Mouse (Mus musculus) MEL (cell line): ENCODE results near the gene Myod1.

Experiments
- CTCF ChIP-seq, 3 experiments: IDR thresholded peaks in 2 of 3; conservative IDR thresholded peaks in 1 of 3; 2 replicates each; pipeline ENCODE4 v1.5.1; 2011 to 2012; ENCODE audit warnings: low read length in 3 of 3, low read depth in 2 of 3, mild to moderate bottlenecking in 2 of 3, improper control_type of control experiment in 1 of 3, inconsistent platforms in 1 of 3, mixed read lengths in 1 of 3, moderate library complexity in 1 of 3; ENCODE audit not compliant: control insufficient read depth in 1 of 3, insufficient read depth in 1 of 3, poor library complexity in 1 of 3, severe bottlenecking in 1 of 3
- EP300 ChIP-seq, 2 experiments: IDR thresholded peaks; 2 replicates each; pipeline ENCODE4 v1.6.1; 2011; ENCODE audit warnings: improper control_type of control experiment in 2 of 2, low read length in 2 of 2, low read depth in 1 of 2, mild to moderate bottlenecking in 1 of 2
- POLR2AphosphoS2 ChIP-seq: IDR thresholded peaks from 2 replicates; pipeline ENCODE4 v1.6.1; 2011; ENCODE audit warnings: low read length, improper control_type of control experiment
- SIN3A ChIP-seq: IDR thresholded peaks from 2 replicates; pipeline ENCODE4 v1.6.1; 2012; ENCODE audit warnings: low read length, improper control_type of control experiment, inconsistent platforms
- USF2 ChIP-seq, 2 experiments: IDR thresholded peaks; 2 replicates each; pipeline ENCODE4 v1.6.1; 2011 to 2012; ENCODE audit warnings: improper control_type of control experiment in 2 of 2, low read length in 2 of 2, borderline replicate concordance in 1 of 2, inconsistent platforms in 1 of 2, low read depth in 1 of 2, mild to moderate bottlenecking in 1 of 2; ENCODE audit not compliant: insufficient read depth in 1 of 2

GRCm38 (mm10) chr7:46389456-46390085 is 13.3 kb downstream of the Myod1 start:
- TF ChIP-seq CTCF (IDR thresholded peaks at IDR 0.05 in 2 of 3, conservative IDR thresholded peaks at IDR 0.05 in 1 of 3; ENCODE audit: control insufficient read depth in 1 of 3, insufficient read depth in 1 of 3, low read depth in 2 of 3, low read length in 3 of 3, poor library complexity in 1 of 3, severe bottlenecking in 1 of 3) (no peak), USF2 (IDR thresholded peaks at IDR 0.05; ENCODE audit: borderline replicate concordance in 1 of 2, insufficient read depth in 1 of 2, low read depth in 1 of 2, low read length in 2 of 2) (no peak), SIN3A (no peak), POLR2AphosphoS2 (no peak), EP300 (IDR thresholded peaks at IDR 0.05; ENCODE audit: low read depth in 1 of 2, low read length in 2 of 2) (no peak)
